8 mouse cellular contexts compared by ENCODE assay signal in the genomic region with DNA sequence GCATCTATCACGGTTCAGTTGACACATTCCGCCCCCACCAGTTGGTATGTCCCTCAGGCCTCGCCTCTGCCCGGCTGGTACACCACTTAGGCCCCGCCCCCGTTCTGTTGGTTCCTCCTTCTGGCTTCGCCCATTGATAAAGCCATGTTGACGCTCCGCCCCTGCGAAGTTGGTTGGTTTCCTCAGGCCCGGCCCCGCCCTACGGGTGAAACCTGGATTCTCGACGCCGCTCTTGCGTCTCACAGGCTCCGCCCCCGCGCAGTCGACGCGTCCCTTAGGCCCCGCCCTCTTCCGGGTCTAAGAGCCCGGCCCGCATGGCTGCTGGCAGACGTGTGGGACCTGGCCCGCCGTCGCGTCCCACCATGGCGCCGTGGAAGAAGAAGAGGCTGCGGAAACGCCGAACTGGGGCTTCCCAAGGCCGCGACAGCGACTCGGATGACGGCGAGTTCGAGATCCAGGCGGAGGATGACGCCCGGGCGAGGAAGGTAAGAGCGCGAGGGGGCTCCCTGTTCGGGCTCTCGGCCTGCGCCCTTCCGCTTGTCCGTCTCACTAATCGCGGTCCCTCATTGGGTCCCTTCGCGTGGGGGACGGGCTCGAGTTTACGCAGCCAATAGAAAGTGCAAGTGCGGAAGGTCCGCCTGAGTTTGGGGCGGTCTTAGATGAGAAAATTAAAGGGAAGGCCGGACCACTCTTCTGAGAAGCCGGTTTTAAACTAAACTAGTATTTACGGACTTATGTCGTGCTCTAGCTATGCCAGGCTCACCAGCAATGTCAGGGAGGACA. TPM values are rescaled to one million over a fixed set of nuclear protein-coding genes. Genes with fewer than 3 reads are reported as not detected.
DNase-seq lines count a peak whose midpoint lies in the region; ATAC-seq lines count a peak whose summit lies in the region.

No protein-coding gene starts in this region.

- peak; percentile 100 for DNase-seq in CD4-positive, CD25-positive, alpha-beta regulatory T cell, adult 2 months (ENCODE audit: low read depth, low spot score)
- DNase-seq in fat pad, adult 2 months (ENCODE audit: extremely low read depth, low read depth, low spot score): peak; percentile 94
- DNase-seq in kidney, postnatal 10 days: peak; percentile 100
- peak; percentile 100 for DNase-seq in natural killer cell, adult 2 months (ENCODE audit: low spot score in 2 of 2)

- peaks cover 5% of the 10 kb centered on the region; the same call in 1 of the 2 replicates for H3K9me3 ChIP-seq in heart, embryonic 13.5 days
- H3K9me3 ChIP-seq in liver, embryonic 12.5 days (replicated peaks): 0 out of 2 replicates have a peak, but pooled peaks cover 5% of the 10 kb centered on the region
- no peaks in the 10 kb centered on the region for H3K9me3 ChIP-seq in stomach, embryonic 15.5 days

- H3K27ac ChIP-seq in brown adipose tissue, adult 24 weeks (replicated peaks; ENCODE audit: low read depth, low read length): peak overlapping the region; percentile 98
- peak overlapping the region; percentile 81 for H3K27ac ChIP-seq in heart, embryonic 13.5 days (replicated peaks)
- peak overlapping the region; percentile 81 for H3K27ac ChIP-seq in liver, embryonic 12.5 days
- peak overlapping the region; percentile 84 for H3K27ac ChIP-seq in stomach, embryonic 15.5 days

- H3K4me2 ChIP-seq in heart, embryonic 13.5 days: peak overlapping the region; percentile 87
- H3K4me2 ChIP-seq in liver, embryonic 12.5 days: peak overlapping the region; percentile 96
- H3K4me2 ChIP-seq in stomach, embryonic 15.5 days: peak overlapping the region; percentile 76

- H3K27me3 ChIP-seq in heart, embryonic 13.5 days (replicated peaks): no peaks in the 10 kb centered on the region
- H3K27me3 ChIP-seq in liver, embryonic 12.5 days (replicated peaks): no peaks in the 10 kb centered on the region
- H3K27me3 ChIP-seq in stomach, embryonic 15.5 days (replicated peaks): no peaks in the 10 kb centered on the region

- ATAC-seq in heart, embryonic 13.5 days (ENCODE audit: extremely low read depth, insufficient number of reproducible peaks, low FRiP score, low TSS enrichment): peak; percentile 92
- ATAC-seq in liver, embryonic 12.5 days: peak; percentile 89
- ATAC-seq in stomach, embryonic 15.5 days (ENCODE audit: insufficient read depth, low FRiP score, low read depth): peak; percentile 91

- peaks cover 38% of the 10 kb centered on the region for H3K36me3 ChIP-seq in heart, embryonic 13.5 days
- H3K36me3 ChIP-seq in liver, embryonic 12.5 days: peaks cover 54% of the 10 kb centered on the region
- H3K36me3 ChIP-seq in stomach, embryonic 15.5 days: peaks cover 10% of the 10 kb centered on the region

- peak overlapping the region; percentile 85 for H3K4me3 ChIP-seq in brown adipose tissue, adult 24 weeks (ENCODE audit: insufficient read depth, low read depth, low read length)
- peak overlapping the region; percentile 74 for H3K4me3 ChIP-seq in heart, embryonic 13.5 days
- peak overlapping the region; percentile 80 for H3K4me3 ChIP-seq in liver, embryonic 12.5 days
- H3K4me3 ChIP-seq in stomach, embryonic 15.5 days (replicated peaks): peak overlapping the region; percentile 72

- H3K9ac ChIP-seq in heart, embryonic 13.5 days: peak overlapping the region; percentile 88
- H3K9ac ChIP-seq in liver, embryonic 12.5 days: peak overlapping the region; percentile 75
- H3K9ac ChIP-seq in stomach, embryonic 15.5 days: peak overlapping the region; percentile 47; the same call in 1 of the 2 replicates

- WGBS in heart, embryonic 13.5 days: under 1% methylated on average over 69 of the region's 69 CpGs
- WGBS in liver, embryonic 12.5 days (ENCODE audit: insufficient replicate concordance): under 1% methylated on average over 69 of the region's 69 CpGs
- under 1% methylated on average over 69 of the region's 69 CpGs for WGBS in stomach, embryonic 15.5 days

- H3K4me1 ChIP-seq in brown adipose tissue, adult 24 weeks (ENCODE audit: control insufficient read depth, insufficient read depth, insufficient read length, low read length): peaks cover 8% of the 10 kb centered on the region; the same call in 1 of the 2 replicates
- peaks cover 20% of the 10 kb centered on the region for H3K4me1 ChIP-seq in heart, embryonic 13.5 days
- H3K4me1 ChIP-seq in liver, embryonic 12.5 days: peaks cover 29% of the 10 kb centered on the region
- H3K4me1 ChIP-seq in stomach, embryonic 15.5 days: peaks cover 10% of the 10 kb centered on the region

RNA-seq across cellular contexts. Expression of gene Ddx54, which starts 0.5 kb away (rescaled TPM):
- polyA plus RNA-seq in brown adipose tissue, adult 24 weeks (2012; ENCODE audit: insufficient read depth, insufficient read length, missing spikeins): 10.3 and 13.0 TPM in 2 replicates
- 29.6 and 29.7 TPM in 2 replicates for polyA plus RNA-seq in heart, embryonic 13.5 days (2015; fragmentation: Nextera tagmentation; extraction: Ambion mirVana)
- 35.0 and 36.3 TPM in 2 replicates for polyA plus RNA-seq in liver, embryonic 12.5 days (2016; fragmentation: Nextera tagmentation; extraction: Ambion mirVana)
- polyA plus RNA-seq in stomach, embryonic 15.5 days (2015; fragmentation: Nextera tagmentation; extraction: Ambion mirVana): 41.8 and 44.9 TPM in 2 replicates

RNA-seq across cellular contexts. Expression of gene Rita1, which starts 0.6 kb away (rescaled TPM):
- polyA plus RNA-seq in brown adipose tissue, adult 24 weeks (2012; ENCODE audit: insufficient read depth, insufficient read length, missing spikeins): 11.3 and 15.3 TPM in 2 replicates
- polyA plus RNA-seq in heart, embryonic 13.5 days (2015; fragmentation: Nextera tagmentation; extraction: Ambion mirVana): 9.6 and 10.4 TPM in 2 replicates
- 7.3 and 8.4 TPM in 2 replicates for polyA plus RNA-seq in liver, embryonic 12.5 days (2016; fragmentation: Nextera tagmentation; extraction: Ambion mirVana)
- polyA plus RNA-seq in stomach, embryonic 15.5 days (2015; fragmentation: Nextera tagmentation; extraction: Ambion mirVana): 10.4 and 11.4 TPM in 2 replicates

RNA-seq across cellular contexts. Expression of gene Cfap73, which starts 21.0 kb away (rescaled TPM):
- not detected in 2 replicates for polyA plus RNA-seq in brown adipose tissue, adult 24 weeks (2012; ENCODE audit: insufficient read depth, insufficient read length, missing spikeins)
- not detected in 2 replicates for polyA plus RNA-seq in heart, embryonic 13.5 days (2015; fragmentation: Nextera tagmentation; extraction: Ambion mirVana)
- polyA plus RNA-seq in liver, embryonic 12.5 days (2016; fragmentation: Nextera tagmentation; extraction: Ambion mirVana): not detected in 2 replicates
- polyA plus RNA-seq in stomach, embryonic 15.5 days (2015; fragmentation: Nextera tagmentation; extraction: Ambion mirVana): not detected in 2 replicates

RNA-seq across cellular contexts. Expression of gene Iqcd, which starts 24.2 kb away (rescaled TPM):
- polyA plus RNA-seq in brown adipose tissue, adult 24 weeks (2012; ENCODE audit: insufficient read depth, insufficient read length, missing spikeins): not detected in 2 replicates
- 0.27 and 0.44 TPM in 2 replicates for polyA plus RNA-seq in heart, embryonic 13.5 days (2015; fragmentation: Nextera tagmentation; extraction: Ambion mirVana)
- 2.0 and 2.1 TPM in 2 replicates for polyA plus RNA-seq in liver, embryonic 12.5 days (2016; fragmentation: Nextera tagmentation; extraction: Ambion mirVana)
- 0.40 and 0.69 TPM in 2 replicates for polyA plus RNA-seq in stomach, embryonic 15.5 days (2015; fragmentation: Nextera tagmentation; extraction: Ambion mirVana)

RNA-seq across cellular contexts. Expression of gene Tpcn1, which starts 24.5 kb away (rescaled TPM):
- 28.6 and 39.1 TPM in 2 replicates for polyA plus RNA-seq in brown adipose tissue, adult 24 weeks (2012; ENCODE audit: insufficient read depth, insufficient read length, missing spikeins)
- 14.9 and 16.1 TPM in 2 replicates for polyA plus RNA-seq in heart, embryonic 13.5 days (2015; fragmentation: Nextera tagmentation; extraction: Ambion mirVana)
- polyA plus RNA-seq in liver, embryonic 12.5 days (2016; fragmentation: Nextera tagmentation; extraction: Ambion mirVana): 24.8 and 25.4 TPM in 2 replicates
- polyA plus RNA-seq in stomach, embryonic 15.5 days (2015; fragmentation: Nextera tagmentation; extraction: Ambion mirVana): 25.5 and 25.7 TPM in 2 replicates

Comparison
In these comparisons a context has a peak if more than half of its experiments do, and no peak if none do; other contexts are left out.
1. Peak in every context shown above with its lines: DNase-seq, ATAC-seq, H3K4me3 ChIP-seq and H3K27ac ChIP-seq.